Mouse (Mus musculus) cortical plate, adult 2 months (tissue): ENCODE data around the gene Calm4. TPM values are rescaled to one million over a fixed set of nuclear protein-coding genes. Genes with fewer than 3 reads are reported as not detected.
"Not testable (repeated sequence)": the region's sequence is repeated elsewhere in the genome, so short reads cannot be mapped to it uniquely, and the experiment has no call there.

Source experiments
- H3K27ac ChIP-seq: fragments of 200-500 bp; 2 replicates; pipeline ENCODE4 v1.5.1; 2012; ENCODE audit warnings: low read length, control low read depth, inconsistent platforms; ENCODE audit not compliant: insufficient read depth
- H3K4me1 ChIP-seq: fragments of 200-500 bp; 2 replicates; pipeline ENCODE4 v1.6.1; 2011; ENCODE audit warnings: low read length; ENCODE audit not compliant: control insufficient read depth, insufficient read depth
- H3K4me3 ChIP-seq: fragments of 200-500 bp; 2 replicates; pipeline ENCODE4 v1.5.1; 2011; ENCODE audit warnings: mild to moderate bottlenecking, low read length, control low read depth; ENCODE audit not compliant: insufficient read depth
- CTCF ChIP-seq: fragments of 200-500 bp; IDR thresholded peaks from 2 replicates; pipeline ENCODE4 v1.5.1; 2011; ENCODE audit warnings: mild to moderate bottlenecking, control low read depth, low read length; ENCODE audit not compliant: insufficient read depth; ENCODE audit errors: extremely low read depth
- POLR2A ChIP-seq: fragments of 200-500 bp; IDR thresholded peaks from 2 replicates; pipeline ENCODE4 v1.6.1; 2011; ENCODE audit warnings: mild to moderate bottlenecking, low read length, control low read depth; ENCODE audit not compliant: insufficient read depth; ENCODE audit errors: extremely low read depth
- polyA plus RNA-seq: library from polyadenylated mRNA; depleted of rRNA; stranded (reverse); fragments of >200 nt; gene quantifications from 2 replicates; pipeline ENCODE4 v1.2.3, GENCODE M21; 2012; rRNA removed

Calm4 gene
- not detected in 2 replicates for polyA plus RNA-seq

GRCm38 (mm10) chr13:3837312-3837807, at the start of gene Calm4:
Gene Calm4 (plus strand): TSS chr13:3837757.
- not testable (repeated sequence) for H3K27ac ChIP-seq, H3K4me1 ChIP-seq, H3K4me3 ChIP-seq

DNA sequence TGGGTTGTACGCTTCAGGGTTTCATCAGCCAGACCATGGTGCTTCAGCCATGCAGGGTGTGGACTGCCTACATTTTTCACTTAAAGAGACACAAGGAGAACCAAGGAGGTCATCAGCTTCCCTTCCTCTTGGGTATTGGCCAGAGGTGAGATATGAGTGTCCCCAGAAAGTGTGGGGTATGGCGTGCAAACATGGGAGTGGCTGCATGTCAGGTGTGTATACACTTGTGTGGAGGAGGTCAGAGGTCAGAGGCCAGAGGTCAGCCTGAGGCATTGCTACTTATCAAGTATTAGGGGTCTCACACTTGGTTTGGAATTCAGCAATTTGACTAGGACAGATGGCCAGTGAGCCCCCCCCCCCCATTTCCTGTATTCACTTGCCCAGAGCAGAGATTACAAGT, 49.0 kb upstream of the Calm4 start:
- no peaks in the 10 kb centered on the region for H3K4me1 ChIP-seq
- TF ChIP-seq CTCF, result no peak
- TF ChIP-seq POLR2A, result no peak
- no peak overlapping the region for H3K4me3 ChIP-seq
- no peak overlapping the region for H3K27ac ChIP-seq

DNA sequence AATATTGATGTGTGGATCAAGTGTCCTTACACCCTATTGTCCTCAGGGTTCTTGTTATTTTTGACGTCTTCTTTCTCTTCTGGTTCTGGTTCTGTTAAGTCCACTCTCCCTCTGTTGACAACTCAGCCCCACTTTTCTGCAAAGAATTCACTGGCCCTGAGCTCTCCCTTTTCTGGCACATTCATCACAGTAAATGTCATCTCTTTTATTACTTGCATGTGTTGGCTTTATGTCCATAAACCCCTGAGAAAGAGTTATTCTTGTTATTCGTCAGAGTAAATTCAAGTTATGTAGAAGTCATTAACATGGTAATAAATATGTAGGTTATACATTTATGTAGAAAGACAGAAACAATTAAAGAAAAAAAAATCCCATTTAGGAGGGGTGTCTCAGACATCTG, 48.0 kb upstream of the Calm4 start:
- H3K4me3 ChIP-seq, result no peak overlapping the region
- TF ChIP-seq POLR2A (no peak), CTCF (no peak)
- no peak overlapping the region for H3K27ac ChIP-seq
- H3K4me1 ChIP-seq, result no peaks in the 10 kb centered on the region

DNA sequence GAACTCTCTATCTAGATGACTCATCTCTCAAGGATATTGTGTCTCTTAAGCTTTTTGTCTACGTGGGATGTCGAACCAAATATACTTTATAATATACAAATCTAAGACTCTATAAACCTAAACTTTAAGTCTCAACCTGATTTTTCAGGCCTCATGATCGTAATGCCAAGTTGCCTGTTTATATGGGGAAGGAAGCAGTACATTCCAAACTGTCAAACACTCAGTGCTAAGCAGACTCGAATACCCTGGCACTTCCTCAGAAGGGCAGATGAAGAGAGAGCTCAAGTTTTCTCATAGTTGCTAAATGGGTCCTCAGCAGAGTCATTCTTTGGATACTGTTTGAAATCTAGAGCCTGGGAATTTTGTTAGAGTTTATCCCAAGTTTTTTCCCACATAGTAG, 40.9 kb upstream of the Calm4 start:
- Histone ChIP-seq H3K4me3 (no peak overlapping the region), H3K4me1 (no peaks in the 10 kb centered on the region), H3K27ac (no peak overlapping the region)
- TF ChIP-seq CTCF, result no peak
- TF ChIP-seq POLR2A, result no peak

DNA sequence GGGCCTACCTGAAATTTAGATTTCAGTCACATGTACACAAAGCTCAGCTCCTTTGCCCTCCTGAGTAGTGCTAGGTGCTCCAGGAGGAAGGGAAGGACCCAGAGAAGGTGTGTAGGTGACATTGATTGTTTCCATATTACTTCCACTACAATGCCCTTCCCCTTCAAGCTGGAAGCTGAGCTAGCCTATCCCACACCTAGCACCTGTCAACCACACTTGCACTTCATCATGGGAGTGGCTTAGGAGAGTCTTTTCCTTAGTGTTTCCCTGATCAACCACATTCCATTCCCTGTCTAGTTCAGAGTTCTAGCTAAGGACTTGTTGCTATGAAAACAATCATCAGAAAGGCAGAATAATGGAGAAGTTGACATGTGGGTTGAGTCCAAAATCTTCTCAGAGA, 38.8 kb upstream of the Calm4 start:
- TF ChIP-seq CTCF (no peak), POLR2A (no peak)
- no peak overlapping the region for H3K27ac ChIP-seq

GRCm38 (mm10) chr13:3799386-3799785, 38.2 kb upstream of the Calm4 start:
- no peaks in the 10 kb centered on the region for H3K4me1 ChIP-seq
- TF ChIP-seq CTCF, result no peak
- no peak for TF ChIP-seq POLR2A
- no peak overlapping the region for H3K27ac ChIP-seq
- H3K4me3 ChIP-seq, result no peak overlapping the region

More for the DNA sequence above, 38.8 kb upstream of the Calm4 start:
- Histone ChIP-seq H3K4me3 (no peak overlapping the region), H3K4me1 (no peaks in the 10 kb centered on the region)

- Histone ChIP-seq H3K27ac (no peak within 1 kb of the TSS), H3K4me3 (no peak within 1 kb of the TSS), H3K4me1 (no peaks in the 10 kb centered on the region)
- TF ChIP-seq CTCF (no peak), POLR2A (no peak)
Measured at GRCm38 (mm10) chr13:3804186-3804585, 33.4 kb upstream of the Calm4 start, which contains the start of gene Calml3. Gene Calml3 (minus strand): TSS chr13:3804316.

DNA sequence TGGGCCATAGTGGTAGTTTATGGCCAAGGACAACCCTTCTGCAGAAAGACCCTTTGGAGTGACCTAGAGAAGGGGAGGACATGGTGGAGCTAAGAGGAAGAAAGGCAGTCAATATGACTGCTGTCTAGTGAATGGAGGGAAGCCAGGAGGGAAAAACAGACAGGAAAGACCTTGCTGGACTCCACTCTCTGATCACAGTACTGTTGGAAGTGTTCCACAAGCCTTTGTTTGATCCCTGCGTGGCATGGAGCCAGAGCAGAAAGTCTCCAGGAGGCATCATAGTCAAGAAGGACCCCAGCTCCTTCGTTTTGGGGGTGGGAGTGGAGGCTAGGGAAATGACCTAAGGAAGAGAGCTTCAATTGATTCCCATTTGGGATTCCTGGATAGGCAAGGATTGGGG, 32.4 kb upstream of the Calm4 start:
- Histone ChIP-seq H3K4me3 (no peak overlapping the region), H3K4me1 (no peaks in the 10 kb centered on the region), H3K27ac (no peak overlapping the region)
- TF ChIP-seq POLR2A (no peak), CTCF (no peak)

DNA sequence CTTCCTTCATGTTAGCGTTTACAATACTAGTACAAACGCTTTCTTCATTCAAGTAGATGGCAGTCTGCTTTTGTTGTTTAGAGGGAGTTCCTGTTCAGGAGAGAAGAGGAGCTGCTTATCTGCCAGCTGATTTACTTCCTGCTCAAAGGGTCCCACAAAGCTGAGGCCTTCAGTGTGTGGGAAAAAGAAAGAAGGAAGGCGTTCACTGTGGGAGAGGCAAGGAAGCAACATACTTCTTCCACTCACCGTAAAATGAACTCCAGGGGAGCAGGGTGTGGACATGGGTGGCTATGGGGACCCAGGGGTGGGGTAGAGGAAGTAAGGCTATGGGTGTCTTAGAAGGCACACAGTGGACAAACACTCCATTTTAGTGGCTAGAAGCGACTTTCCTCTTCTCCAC, 31.9 kb upstream of the Calm4 start:
- Histone ChIP-seq H3K4me3 (no peak overlapping the region), H3K4me1 (no peaks in the 10 kb centered on the region), H3K27ac (no peak overlapping the region)
- TF ChIP-seq POLR2A (no peak), CTCF (no peak)

DNA sequence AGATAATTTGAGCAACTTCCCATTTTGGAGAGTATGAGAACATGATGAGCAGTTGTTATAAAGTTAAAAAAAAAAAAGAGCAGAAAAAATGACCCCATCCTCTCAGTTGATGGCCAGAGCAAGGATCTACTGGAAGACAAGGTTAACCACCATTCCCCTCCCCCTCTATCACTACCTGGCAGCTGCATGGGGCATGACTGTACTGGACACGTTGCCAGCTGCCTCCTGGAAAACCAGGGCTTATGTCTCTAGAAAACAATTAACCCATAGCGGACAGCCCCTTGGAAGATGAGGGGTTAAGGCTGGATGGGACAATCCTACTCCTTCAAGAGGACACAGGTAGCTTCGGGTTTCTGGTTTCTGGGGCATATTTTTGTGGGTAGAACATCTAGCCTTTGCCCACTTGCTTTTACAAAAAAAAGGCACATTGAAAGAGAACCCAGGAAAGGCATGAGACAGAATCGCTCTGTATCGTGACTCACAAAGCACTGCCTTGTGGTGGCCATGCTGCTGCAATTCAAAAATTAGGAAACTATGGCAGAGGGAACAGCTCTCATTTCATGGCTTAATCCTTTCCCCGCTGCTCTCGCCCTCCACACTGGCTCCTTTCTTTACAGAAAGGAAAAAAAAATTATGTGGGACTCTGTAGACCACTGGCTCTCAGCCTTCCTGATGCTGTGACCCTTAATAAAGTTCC, 30.3 kb upstream of the Calm4 start:
- TF ChIP-seq CTCF (no peak), POLR2A (no peak)
- H3K4me1 ChIP-seq, result no peaks in the 10 kb centered on the region
- no peak overlapping the region for H3K27ac ChIP-seq
- no peak overlapping the region for H3K4me3 ChIP-seq
